Mouse (Mus musculus) gonadal fat pad, adult 2 months (tissue): ENCODE results near the gene Rnf43. TPM values are rescaled to one million over a fixed set of nuclear protein-coding genes. Genes with fewer than 3 reads are reported as not detected.

Experiments used
- DNase-seq: peaks from one replicate; pipeline ENCODE4 v3.0.0-alpha.2; 2012; ENCODE audit warnings: low read depth
- polyA plus RNA-seq: library from polyadenylated mRNA; depleted of rRNA; stranded (reverse); fragments of >200 nt; gene quantifications from 2 replicates; pipeline ENCODE4 v1.2.3, GENCODE M21; 2012

The Rnf43 gene
- polyA plus RNA-seq, 1 experiment = 15.9 TPM

GRCm38 (mm10) chr11:87758957-87759608, 96.6 kb downstream of the Rnf43 start:
- DNase-seq = no peak

GRCm38 (mm10) chr11:87759609-87760005, 97.1 kb downstream of the Rnf43 start:
- no peak for DNase-seq

- DNase-seq = no peak
Measured at GRCm38 (mm10) chr11:87760301-87761081, 98.0 kb downstream of the Rnf43 start, which contains the start of gene Tspoap1. Gene Tspoap1, plus strand, starts transcription at chr11:87760541.

GRCm38 (mm10) chr11:87761181-87761721, 98.7 kb downstream of the Rnf43 start:
- no peak for DNase-seq

- DNase-seq = no peak
Measured at GRCm38 (mm10) chr11:87761806-87762701, 99.5 kb downstream of the Rnf43 start.

- DNase-seq = no peak
Measured at GRCm38 (mm10) chr11:87762702-87763385, 100.3 kb downstream of the Rnf43 start.

GRCm38 (mm10) chr11:87763511-87763987, 101.0 kb downstream of the Rnf43 start:
- DNase-seq = no peak

GRCm38 (mm10) chr11:87763988-87764876, 101.7 kb downstream of the Rnf43 start:
- DNase-seq = no peak

GRCm38 (mm10) chr11:87768745-87769144, 106.2 kb downstream of the Rnf43 start:
- no peak for DNase-seq

- DNase-seq = no peak
Measured at GRCm38 (mm10) chr11:87770989-87771388, 108.5 kb downstream of the Rnf43 start.

- no peak for DNase-seq
Measured at GRCm38 (mm10) chr11:87772354-87772753, 109.8 kb downstream of the Rnf43 start.

- DNase-seq = no peak
Measured at GRCm38 (mm10) chr11:87778100-87778765, 115.7 kb downstream of the Rnf43 start.

- no peak for DNase-seq
Measured at GRCm38 (mm10) chr11:87778915-87779314, 116.4 kb downstream of the Rnf43 start.

GRCm38 (mm10) chr11:87779392-87779791, 116.9 kb downstream of the Rnf43 start:
- no peak for DNase-seq

GRCm38 (mm10) chr11:87780130-87780529, 117.6 kb downstream of the Rnf43 start:
- no peak for DNase-seq
